Mouse (Mus musculus): ENCODE data around the gene Ap3b1. TPM values are rescaled to one million over a fixed set of nuclear protein-coding genes. Genes with fewer than 3 reads are reported as not detected.
A peak's percentile ranks its signal among the peaks of the same experiment; 100 is the strongest.

The Ap3b1 gene
- polyA plus RNA-seq, 1 experiment from 2014 or later, result 42.5 TPM

- Histone ChIP-seq H3K36me3 (ENCODE audit: control insufficient read depth, insufficient read depth, low read length) (peaks cover 5% of the 10 kb centered on the region; the same call in 1 of the 2 replicates), H3K4me2 (ENCODE audit: low read depth, low read length) (no peak overlapping the region), H3K9ac (ENCODE audit: low read length) (no peak overlapping the region), H3K9me3 (ENCODE audit: control insufficient read depth, low read length) (no peaks in the 10 kb centered on the region), H3K27me3 (ENCODE audit: control insufficient read depth, insufficient read depth, low read depth, low read length) (no peaks in the 10 kb centered on the region), H3K27ac (ENCODE audit: low read length) (no peak overlapping the region), H3K4me1 (replicated peaks; ENCODE audit: control insufficient read depth, insufficient read depth, low read length) (peaks cover 8% of the 10 kb centered on the region), H3K4me3 (ENCODE audit: low read length) (no peak overlapping the region)
- WGBS, result 38% methylated on average over 2 of the region's 2 CpGs
- no peak for ATAC-seq (ENCODE audit: low read depth)
These were observed 105.5 kb downstream of the Ap3b1 start for GRCm38 (mm10) chr13:94464221-94464620.

- Histone ChIP-seq H3K4me3 (ENCODE audit: low read length) (no peak overlapping the region), H3K27me3 (ENCODE audit: control insufficient read depth, insufficient read depth, low read depth, low read length) (no peaks in the 10 kb centered on the region), H3K36me3 (ENCODE audit: control insufficient read depth, insufficient read depth, low read length) (peaks cover 7% of the 10 kb centered on the region; the same call in 1 of the 2 replicates), H3K27ac (ENCODE audit: low read length) (no peak overlapping the region), H3K9ac (ENCODE audit: low read length) (no peak overlapping the region), H3K9me3 (ENCODE audit: control insufficient read depth, low read length) (no peaks in the 10 kb centered on the region), H3K4me1 (replicated peaks; ENCODE audit: control insufficient read depth, insufficient read depth, low read length) (no peaks in the 10 kb centered on the region), H3K4me2 (ENCODE audit: low read depth, low read length) (no peak overlapping the region)
- WGBS, result 81% methylated on average over 1 of the region's 1 CpGs
- no peak for ATAC-seq (ENCODE audit: low read depth)
These were observed 109.8 kb downstream of the Ap3b1 start for GRCm38 (mm10) chr13:94468551-94468950.

GRCm38 (mm10) chr13:94471009-94471672 lies 112.4 kb downstream of the Ap3b1 start:
- no peaks in the 10 kb centered on the region for H3K4me1 ChIP-seq (replicated peaks; ENCODE audit: control insufficient read depth, insufficient read depth, low read length)
- no peak overlapping the region for H3K4me3 ChIP-seq (ENCODE audit: low read length)
- no peaks in the 10 kb centered on the region for H3K27me3 ChIP-seq (ENCODE audit: control insufficient read depth, insufficient read depth, low read depth, low read length)
- no peak overlapping the region for H3K27ac ChIP-seq (ENCODE audit: low read length)
- no peak for ATAC-seq (ENCODE audit: low read depth)
- no peak overlapping the region for H3K9ac ChIP-seq (ENCODE audit: low read length)
- H3K4me2 ChIP-seq (ENCODE audit: low read depth, low read length), result no peak overlapping the region
- H3K9me3 ChIP-seq (ENCODE audit: control insufficient read depth, low read length), result no peaks in the 10 kb centered on the region
- H3K36me3 ChIP-seq (ENCODE audit: control insufficient read depth, insufficient read depth, low read length), result peaks cover 7% of the 10 kb centered on the region; the same call in 1 of the 2 replicates
- 81% methylated on average over 11 of the region's 11 CpGs for WGBS

- H3K36me3 ChIP-seq (ENCODE audit: control insufficient read depth, insufficient read depth, low read length), result peaks cover 12% of the 10 kb centered on the region; the same call in 1 of the 2 replicates
These were observed 117.4 kb downstream of the Ap3b1 start for GRCm38 (mm10) chr13:94476208-94476607.

GRCm38 (mm10) chr13:94480256-94480655 lies 121.5 kb downstream of the Ap3b1 start:
- no peak for ATAC-seq (ENCODE audit: low read depth)
- H3K9ac ChIP-seq (ENCODE audit: low read length), result no peak overlapping the region
- H3K36me3 ChIP-seq (ENCODE audit: control insufficient read depth, insufficient read depth, low read length), result peaks cover 35% of the 10 kb centered on the region
- no peak overlapping the region for H3K27ac ChIP-seq (ENCODE audit: low read length)
- H3K4me3 ChIP-seq (ENCODE audit: low read length), result no peak overlapping the region
- H3K4me1 ChIP-seq (replicated peaks; ENCODE audit: control insufficient read depth, insufficient read depth, low read length), result no peaks in the 10 kb centered on the region
- no peak overlapping the region for H3K4me2 ChIP-seq (ENCODE audit: low read depth, low read length)
- WGBS, result 78% methylated on average over 7 of the region's 7 CpGs
- H3K27me3 ChIP-seq (ENCODE audit: control insufficient read depth, insufficient read depth, low read depth, low read length), result no peaks in the 10 kb centered on the region
- H3K9me3 ChIP-seq (ENCODE audit: control insufficient read depth, low read length), result no peaks in the 10 kb centered on the region

More at GRCm38 (mm10) chr13:94476208-94476607, 117.4 kb downstream of the Ap3b1 start:
- WGBS, result 100% methylated on average over 3 of the region's 3 CpGs
- Histone ChIP-seq H3K9ac (ENCODE audit: low read length) (no peak overlapping the region), H3K4me1 (replicated peaks; ENCODE audit: control insufficient read depth, insufficient read depth, low read length) (no peaks in the 10 kb centered on the region), H3K27me3 (ENCODE audit: control insufficient read depth, insufficient read depth, low read depth, low read length) (no peaks in the 10 kb centered on the region), H3K9me3 (ENCODE audit: control insufficient read depth, low read length) (no peaks in the 10 kb centered on the region), H3K4me3 (ENCODE audit: low read length) (no peak overlapping the region), H3K4me2 (ENCODE audit: low read depth, low read length) (no peak overlapping the region), H3K27ac (ENCODE audit: low read length) (no peak overlapping the region)
- ATAC-seq (ENCODE audit: low read depth), result no peak

GRCm38 (mm10) chr13:94490684-94491083 lies 131.9 kb downstream of the Ap3b1 start:
- H3K27me3 ChIP-seq (ENCODE audit: control insufficient read depth, insufficient read depth, low read depth, low read length), result no peaks in the 10 kb centered on the region
- WGBS, result 96% methylated on average over 3 of the region's 3 CpGs
- H3K4me3 ChIP-seq (ENCODE audit: low read length), result no peak overlapping the region
- no peaks in the 10 kb centered on the region for H3K9me3 ChIP-seq (ENCODE audit: control insufficient read depth, low read length)
- H3K4me2 ChIP-seq (ENCODE audit: low read depth, low read length), result no peak overlapping the region
- H3K4me1 ChIP-seq (replicated peaks; ENCODE audit: control insufficient read depth, insufficient read depth, low read length), result no peaks in the 10 kb centered on the region
- no peak for ATAC-seq (ENCODE audit: low read depth)
- peaks cover 11% of the 10 kb centered on the region; the same call in 1 of the 2 replicates for H3K36me3 ChIP-seq (ENCODE audit: control insufficient read depth, insufficient read depth, low read length)
- H3K27ac ChIP-seq (ENCODE audit: low read length), result no peak overlapping the region
- H3K9ac ChIP-seq (ENCODE audit: low read length), result no peak overlapping the region

- ATAC-seq (ENCODE audit: low read depth), result no peak
- peaks cover 11% of the 10 kb centered on the region; the same call in 1 of the 2 replicates for H3K36me3 ChIP-seq (ENCODE audit: control insufficient read depth, insufficient read depth, low read length)
- H3K9me3 ChIP-seq (ENCODE audit: control insufficient read depth, low read length), result no peaks in the 10 kb centered on the region
- no peaks in the 10 kb centered on the region for H3K4me1 ChIP-seq (replicated peaks; ENCODE audit: control insufficient read depth, insufficient read depth, low read length)
- H3K4me3 ChIP-seq (ENCODE audit: low read length), result no peak overlapping the region
- WGBS, result 84% methylated on average over 8 of the region's 8 CpGs
- H3K4me2 ChIP-seq (ENCODE audit: low read depth, low read length), result no peak overlapping the region
- H3K9ac ChIP-seq (ENCODE audit: low read length), result no peak overlapping the region
- H3K27me3 ChIP-seq (ENCODE audit: control insufficient read depth, insufficient read depth, low read depth, low read length), result no peaks in the 10 kb centered on the region
- no peak overlapping the region for H3K27ac ChIP-seq (ENCODE audit: low read length)
These were observed 132.4 kb downstream of the Ap3b1 start for GRCm38 (mm10) chr13:94491159-94491558.

GRCm38 (mm10) chr13:94497521-94497920 lies 138.8 kb downstream of the Ap3b1 start:
- Histone ChIP-seq H3K4me1 (replicated peaks; ENCODE audit: control insufficient read depth, insufficient read depth, low read length) (no peaks in the 10 kb centered on the region), H3K9me3 (ENCODE audit: control insufficient read depth, low read length) (no peaks in the 10 kb centered on the region), H3K4me3 (ENCODE audit: low read length) (no peak overlapping the region), H3K9ac (ENCODE audit: low read length) (no peak overlapping the region), H3K27ac (ENCODE audit: low read length) (no peak overlapping the region), H3K36me3 (ENCODE audit: control insufficient read depth, insufficient read depth, low read length) (peaks cover 13% of the 10 kb centered on the region; the same call in 1 of the 2 replicates), H3K4me2 (ENCODE audit: low read depth, low read length) (no peak overlapping the region), H3K27me3 (ENCODE audit: control insufficient read depth, insufficient read depth, low read depth, low read length) (no peaks in the 10 kb centered on the region)
- 77% methylated on average over 3 of the region's 3 CpGs for WGBS
- peak; percentile 66 for ATAC-seq (ENCODE audit: low read depth)

- no peaks in the 10 kb centered on the region for H3K9me3 ChIP-seq (ENCODE audit: control insufficient read depth, low read length)
- ATAC-seq (ENCODE audit: low read depth), result no peak
- H3K36me3 ChIP-seq (ENCODE audit: control insufficient read depth, insufficient read depth, low read length), result peaks cover 9% of the 10 kb centered on the region
- H3K4me3 ChIP-seq (ENCODE audit: low read length), result no peak overlapping the region
- no peaks in the 10 kb centered on the region for H3K4me1 ChIP-seq (replicated peaks; ENCODE audit: control insufficient read depth, insufficient read depth, low read length)
- H3K27ac ChIP-seq (ENCODE audit: low read length), result no peak overlapping the region
- 77% methylated on average over 3 of the region's 3 CpGs for WGBS
- H3K27me3 ChIP-seq (ENCODE audit: control insufficient read depth, insufficient read depth, low read depth, low read length), result no peaks in the 10 kb centered on the region
- H3K9ac ChIP-seq (ENCODE audit: low read length), result no peak overlapping the region
- H3K4me2 ChIP-seq (ENCODE audit: low read depth, low read length), result no peak overlapping the region
These were observed 147.7 kb downstream of the Ap3b1 start for GRCm38 (mm10) chr13:94506411-94506810.

Measured in lung, embryonic 16.5 days (tissue).